ENCODE assay signal across 21 mouse cellular contexts in the genomic region with DNA sequence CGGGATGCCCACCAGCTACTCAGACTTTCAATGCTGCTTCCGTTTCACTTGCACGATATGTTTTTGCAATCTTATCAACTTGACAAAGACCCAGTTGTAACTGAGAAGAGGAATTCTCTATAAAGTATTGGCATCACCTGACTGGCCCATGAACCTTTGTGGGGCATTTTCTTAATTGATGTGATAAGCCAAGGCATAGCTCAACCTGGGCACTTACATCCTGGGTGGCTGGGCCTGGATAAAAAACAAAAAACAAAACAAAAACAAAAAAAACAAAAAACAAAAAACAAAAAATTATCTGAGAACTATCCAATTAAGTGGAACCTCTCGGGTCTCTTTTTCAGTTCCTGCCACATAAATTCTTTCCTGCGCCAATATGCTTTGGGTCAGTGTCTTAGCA. TPM values are rescaled to one million over a fixed set of nuclear protein-coding genes. Genes with fewer than 3 reads are reported as not detected.
DNase-seq lines count a peak whose midpoint lies in the region; ATAC-seq lines count a peak whose summit lies in the region.
"Had no signal": no experiment of that assay in that cellular context is flagged by ENCODE, and none has a peak within 500 bp of the region (broad histone marks: within the 10 kb centered on the region; RNA-seq: fewer than 3 reads in every experiment).

No protein-coding gene starts in this region.

- no peak overlapping the region for H3K4me3 ChIP-seq in heart, embryonic 15.5 days
- H3K4me3 ChIP-seq in lung, embryonic 16.5 days (ENCODE audit: low read length) = no peak overlapping the region
- H3K4me3 ChIP-seq in embryonic facial prominence, embryonic 12.5 days = no peak overlapping the region
- no peak overlapping the region for H3K4me3 ChIP-seq in limb, embryonic 13.5 days
- H3K4me3 ChIP-seq: gastrocnemius, adult 2 months; hindbrain, embryonic 15.5 days; megakaryocyte, embryonic 14.5 days; neural tube, embryonic 13.5 days had no signal

- no peak overlapping the region for H3K27ac ChIP-seq in heart, embryonic 15.5 days
- H3K27ac ChIP-seq in lung, embryonic 16.5 days (ENCODE audit: low read length) = no peak overlapping the region
- H3K27ac ChIP-seq in embryonic facial prominence, embryonic 12.5 days = no peak overlapping the region
- H3K27ac ChIP-seq in limb, embryonic 13.5 days = no peak overlapping the region
- H3K27ac ChIP-seq: gastrocnemius, adult 2 months; hindbrain, embryonic 15.5 days; neural tube, embryonic 13.5 days had no signal

- no peak for DNase-seq in heart, adult 18-20 months
- no peak for DNase-seq in lung, postnatal 4 days
- DNase-seq in kidney, adult 18-20 months = no peak
- DNase-seq: adrenal gland, postnatal 25 days; cerebellum, adult 9-11 months; embryo, embryonic 11 days; gastrocnemius, adult 2 months; kidney, postnatal 10 days; lung, adult 2 months; spleen, adult 18-20 months had no signal

- WGBS in heart, embryonic 15.5 days = 75% methylated on average over 5 of the region's 5 CpGs
- WGBS in lung, embryonic 16.5 days = 85% methylated on average over 5 of the region's 5 CpGs
- WGBS in embryonic facial prominence, embryonic 12.5 days = 84% methylated on average over 5 of the region's 5 CpGs
- WGBS in limb, embryonic 13.5 days = 85% methylated on average over 5 of the region's 5 CpGs

- H3K36me3 ChIP-seq in heart, embryonic 15.5 days = no peaks in the 10 kb centered on the region
- no peaks in the 10 kb centered on the region; the same call in 1 of the 2 replicates for H3K36me3 ChIP-seq in lung, embryonic 16.5 days (ENCODE audit: control insufficient read depth, insufficient read depth, low read length)
- H3K36me3 ChIP-seq in embryonic facial prominence, embryonic 12.5 days = no peaks in the 10 kb centered on the region
- no peaks in the 10 kb centered on the region for H3K36me3 ChIP-seq in limb, embryonic 13.5 days
- H3K36me3 ChIP-seq: hindbrain, embryonic 15.5 days; neural tube, embryonic 13.5 days had no signal

- H3K9me3 ChIP-seq in heart, embryonic 15.5 days (replicated peaks) = peaks cover 3% of the 10 kb centered on the region
- peaks cover 9% of the 10 kb centered on the region for H3K9me3 ChIP-seq in lung, embryonic 16.5 days (ENCODE audit: control insufficient read depth, low read length)
- H3K9me3 ChIP-seq in embryonic facial prominence, embryonic 12.5 days = peaks cover 22% of the 10 kb centered on the region
- peaks cover 29% of the 10 kb centered on the region for H3K9me3 ChIP-seq in limb, embryonic 13.5 days

- no peak overlapping the region for H3K9ac ChIP-seq in heart, embryonic 15.5 days
- no peak overlapping the region for H3K9ac ChIP-seq in lung, embryonic 16.5 days (ENCODE audit: low read length)
- H3K9ac ChIP-seq in embryonic facial prominence, embryonic 12.5 days = no peak overlapping the region
- no peak overlapping the region for H3K9ac ChIP-seq in limb, embryonic 13.5 days
- H3K9ac ChIP-seq: hindbrain, embryonic 15.5 days; neural tube, embryonic 13.5 days had no signal

- H3K4me2 ChIP-seq in heart, embryonic 15.5 days = no peak overlapping the region
- H3K4me2 ChIP-seq in lung, embryonic 16.5 days (ENCODE audit: low read depth, low read length) = no peak overlapping the region
- H3K4me2 ChIP-seq in embryonic facial prominence, embryonic 12.5 days (replicated peaks) = no peak overlapping the region
- no peak overlapping the region for H3K4me2 ChIP-seq in limb, embryonic 13.5 days (replicated peaks)
- H3K4me2 ChIP-seq: hindbrain, embryonic 15.5 days; neural tube, embryonic 13.5 days had no signal

- 0 out of 2 replicates have a peak, but pooled peaks have one; percentile 69 for ATAC-seq in heart, embryonic 15.5 days (replicated peaks; ENCODE audit: insufficient number of reproducible peaks, insufficient read depth, low FRiP score, low read depth)
- ATAC-seq in lung, embryonic 16.5 days (ENCODE audit: low read depth) = peak; percentile 43; the same call in 1 of the 2 replicates
- ATAC-seq in embryonic facial prominence, embryonic 12.5 days (ENCODE audit: insufficient number of reproducible peaks, insufficient read depth, low FRiP score, low TSS enrichment) = peak; percentile 56; the same call in 1 of the 2 replicates
- peak; percentile 78 for ATAC-seq in limb, embryonic 13.5 days (ENCODE audit: low FRiP score, low read depth)

- no peaks in the 10 kb centered on the region for H3K4me1 ChIP-seq in heart, embryonic 15.5 days (replicated peaks)
- H3K4me1 ChIP-seq in lung, embryonic 16.5 days (replicated peaks; ENCODE audit: control insufficient read depth, insufficient read depth, low read length) = no peaks in the 10 kb centered on the region
- no peaks in the 10 kb centered on the region for H3K4me1 ChIP-seq in embryonic facial prominence, embryonic 12.5 days
- no peaks in the 10 kb centered on the region for H3K4me1 ChIP-seq in limb, embryonic 13.5 days
- H3K4me1 ChIP-seq: hindbrain, embryonic 15.5 days; megakaryocyte, embryonic 14.5 days; neural tube, embryonic 13.5 days had no signal

- no peaks in the 10 kb centered on the region for H3K27me3 ChIP-seq in heart, embryonic 15.5 days
- no peaks in the 10 kb centered on the region for H3K27me3 ChIP-seq in lung, embryonic 16.5 days (ENCODE audit: control insufficient read depth, insufficient read depth, low read depth, low read length)
- no peaks in the 10 kb centered on the region for H3K27me3 ChIP-seq in embryonic facial prominence, embryonic 12.5 days
- no peaks in the 10 kb centered on the region for H3K27me3 ChIP-seq in limb, embryonic 13.5 days
- H3K27me3 ChIP-seq: hindbrain, embryonic 15.5 days; megakaryocyte, embryonic 14.5 days; neural tube, embryonic 13.5 days had no signal

RNA-seq across cellular contexts. Expression of a gene that starts 12.4 kb away (rescaled TPM):
- 0.15 and 0.21 TPM in 2 replicates for polyA plus RNA-seq in heart, embryonic 15.5 days (2015; fragmentation: Nextera tagmentation; extraction: Ambion mirVana)
- total RNA-seq in heart, adult 18-20 months (2021) = not detected
- not detected in 2 replicates for polyA plus RNA-seq in lung, embryonic 16.5 days (2015; fragmentation: Nextera tagmentation; extraction: Ambion mirVana)
- not detected in 2 replicates for polyA plus RNA-seq in embryonic facial prominence, embryonic 12.5 days (2016; fragmentation: Nextera tagmentation; extraction: Ambion mirVana)
- not detected in 2 replicates for polyA plus RNA-seq in limb, embryonic 13.5 days (2015; fragmentation: Nextera tagmentation; extraction: Ambion mirVana)
- total RNA-seq: adrenal gland, postnatal 25 days; gastrocnemius, adult 2 months; heart, adult 8-10 months; layer of hippocampus, postnatal 14 days; left cerebral cortex, postnatal 36 days; MEL had no signal
- polyA plus RNA-seq: hindbrain, embryonic 15.5 days; neural tube, embryonic 13.5 days had no signal

RNA-seq across cellular contexts. Expression of a gene that starts 40.3 kb away (rescaled TPM):
- polyA plus RNA-seq in heart, embryonic 15.5 days (2015; fragmentation: Nextera tagmentation; extraction: Ambion mirVana) = not detected in 2 replicates
- total RNA-seq in heart, adult 18-20 months (2021) = not detected
- not detected in 2 replicates for polyA plus RNA-seq in lung, embryonic 16.5 days (2015; fragmentation: Nextera tagmentation; extraction: Ambion mirVana)
- polyA plus RNA-seq in embryonic facial prominence, embryonic 12.5 days (2016; fragmentation: Nextera tagmentation; extraction: Ambion mirVana) = not detected in 2 replicates
- not detected in 2 replicates for polyA plus RNA-seq in limb, embryonic 13.5 days (2015; fragmentation: Nextera tagmentation; extraction: Ambion mirVana)
- total RNA-seq: adrenal gland, postnatal 25 days; gastrocnemius, adult 2 months; heart, adult 8-10 months; layer of hippocampus, postnatal 14 days; left cerebral cortex, postnatal 36 days; MEL had no signal
- polyA plus RNA-seq: hindbrain, embryonic 15.5 days; lung, adult 2 months; neural tube, embryonic 13.5 days had no signal
